Mouse (Mus musculus): ENCODE results near the gene Lix1l. TPM values are rescaled to one million over a fixed set of nuclear protein-coding genes. Genes with fewer than 3 reads are reported as not detected.

Lix1l gene
- polyA plus RNA-seq (2015; fragmentation: Nextera tagmentation; extraction: Ambion mirVana): 6.4 and 6.9 TPM in 2 replicates

GRCm38 (mm10) chr3:96600639-96601250 is at the start of gene Lix1l:
Lix1l (plus strand) TSS chr3:96601149.
- WGBS: under 1% methylated on average over 27 of the region's 27 CpGs
- H3K4me1 ChIP-seq: peaks cover 30% of the 10 kb centered on the region
- peak within 1 kb of the TSS; percentile 59 for H3K9ac ChIP-seq
- H3K36me3 ChIP-seq: no peaks in the 10 kb centered on the region
- peak within 1 kb of the TSS; percentile 73 for H3K4me2 ChIP-seq
- peak within 1 kb of the TSS; percentile 67 for H3K4me3 ChIP-seq (replicated peaks)
- 0 out of 2 replicates have a peak, but pooled peaks cover 10% of the 10 kb centered on the region for H3K27me3 ChIP-seq (replicated peaks)
- H3K9me3 ChIP-seq: no peaks in the 10 kb centered on the region
- peak within 1 kb of the TSS; percentile 96 for H3K27ac ChIP-seq
- peak; percentile 89 for ATAC-seq (ENCODE audit: insufficient read depth, low FRiP score, low read depth)

- Histone ChIP-seq H3K9ac (no peak overlapping the region), H3K4me2 (no peak overlapping the region; the same call in 1 of the 2 replicates)
These were observed 49.7 kb upstream of the Lix1l start for GRCm38 (mm10) chr3:96551203-96551602.

GRCm38 (mm10) chr3:96551890-96552289 is 49.1 kb upstream of the Lix1l start:
- ATAC-seq (ENCODE audit: insufficient read depth, low FRiP score, low read depth): no peak
- Histone ChIP-seq H3K9me3 (no peaks in the 10 kb centered on the region), H3K4me1 (peaks cover 31% of the 10 kb centered on the region), H3K4me3 (replicated peaks) (no peak overlapping the region), H3K27me3 (replicated peaks) (no peaks in the 10 kb centered on the region), H3K36me3 (no peaks in the 10 kb centered on the region), H3K4me2 (no peak overlapping the region; the same call in 1 of the 2 replicates), H3K9ac (no peak overlapping the region), H3K27ac (0 out of 2 replicates have a peak overlapping the region, but pooled peaks have one; percentile 59)
- WGBS: 52% methylated on average over 7 of the region's 7 CpGs

More at GRCm38 (mm10) chr3:96551203-96551602, 49.7 kb upstream of the Lix1l start:
- Histone ChIP-seq H3K27ac (peak overlapping the region; percentile 59), H3K27me3 (replicated peaks) (no peaks in the 10 kb centered on the region), H3K4me1 (peaks cover 30% of the 10 kb centered on the region), H3K36me3 (no peaks in the 10 kb centered on the region), H3K4me3 (replicated peaks) (no peak overlapping the region), H3K9me3 (no peaks in the 10 kb centered on the region)
- no peak for ATAC-seq (ENCODE audit: insufficient read depth, low FRiP score, low read depth)
- 7% methylated on average over 8 of the region's 8 CpGs for WGBS

GRCm38 (mm10) chr3:96553601-96554000 is 47.3 kb upstream of the Lix1l start:
- 65% methylated on average over 6 of the region's 6 CpGs for WGBS
- 0 out of 2 replicates have a peak overlapping the region, but pooled peaks have one; percentile 40 for H3K27ac ChIP-seq

GRCm38 (mm10) chr3:96554251-96554650 is 46.7 kb upstream of the Lix1l start:
- no peak for ATAC-seq (ENCODE audit: insufficient read depth, low FRiP score, low read depth)
- H3K9me3 ChIP-seq: no peaks in the 10 kb centered on the region
- no peaks in the 10 kb centered on the region for H3K27me3 ChIP-seq (replicated peaks)
- 79% methylated on average over 6 of the region's 6 CpGs for WGBS
- peak overlapping the region; percentile 40; the same call in 1 of the 2 replicates for H3K27ac ChIP-seq
- H3K4me3 ChIP-seq (replicated peaks): no peak overlapping the region
- peaks cover 28% of the 10 kb centered on the region for H3K4me1 ChIP-seq
- no peak overlapping the region for H3K9ac ChIP-seq
- no peak overlapping the region for H3K4me2 ChIP-seq
- no peaks in the 10 kb centered on the region for H3K36me3 ChIP-seq

More at GRCm38 (mm10) chr3:96553601-96554000, 47.3 kb upstream of the Lix1l start:
- Histone ChIP-seq H3K27me3 (replicated peaks) (no peaks in the 10 kb centered on the region), H3K4me2 (no peak overlapping the region), H3K9me3 (no peaks in the 10 kb centered on the region), H3K9ac (no peak overlapping the region), H3K36me3 (no peaks in the 10 kb centered on the region), H3K4me3 (replicated peaks) (no peak overlapping the region), H3K4me1 (peaks cover 28% of the 10 kb centered on the region)
- no peak for ATAC-seq (ENCODE audit: insufficient read depth, low FRiP score, low read depth)

GRCm38 (mm10) chr3:96555041-96555596 is 45.8 kb upstream of the Lix1l start:
- Histone ChIP-seq H3K9ac (no peak overlapping the region), H3K4me2 (peak overlapping the region; percentile 25; the same call in 1 of the 2 replicates), H3K36me3 (0 out of 2 replicates have a peak, but pooled peaks cover 6% of the 10 kb centered on the region), H3K4me3 (replicated peaks) (no peak overlapping the region), H3K9me3 (no peaks in the 10 kb centered on the region), H3K27ac (peak overlapping the region; percentile 96), H3K4me1 (peaks cover 36% of the 10 kb centered on the region), H3K27me3 (replicated peaks) (no peaks in the 10 kb centered on the region)
- ATAC-seq (ENCODE audit: insufficient read depth, low FRiP score, low read depth): peak; percentile 28; the same call in 1 of the 2 replicates
- WGBS: 24% methylated on average over 12 of the region's 12 CpGs

GRCm38 (mm10) chr3:96555999-96556614 is 44.8 kb upstream of the Lix1l start:
- Histone ChIP-seq H3K4me2 (peak overlapping the region; percentile 87; the same call in 1 of the 2 replicates), H3K9ac (no peak overlapping the region), H3K4me1 (peaks cover 42% of the 10 kb centered on the region), H3K36me3 (peaks cover 16% of the 10 kb centered on the region), H3K9me3 (no peaks in the 10 kb centered on the region), H3K27me3 (replicated peaks) (no peaks in the 10 kb centered on the region), H3K27ac (peak overlapping the region; percentile 96), H3K4me3 (replicated peaks) (peak overlapping the region; percentile 65; the same call in 1 of the 2 replicates)
- ATAC-seq (ENCODE audit: insufficient read depth, low FRiP score, low read depth): no peak
- WGBS: 67% methylated on average over 15 of the region's 15 CpGs

- Histone ChIP-seq H3K36me3 (peaks cover 20% of the 10 kb centered on the region), H3K4me1 (peaks cover 48% of the 10 kb centered on the region), H3K4me3 (replicated peaks) (peak overlapping the region; percentile 65), H3K27ac (peak overlapping the region; percentile 96), H3K9ac (peak overlapping the region; percentile 53), H3K4me2 (peak overlapping the region; percentile 87), H3K27me3 (replicated peaks) (no peaks in the 10 kb centered on the region), H3K9me3 (no peaks in the 10 kb centered on the region)
- WGBS: 2% methylated on average over 22 of the region's 22 CpGs
- no peak for ATAC-seq (ENCODE audit: insufficient read depth, low FRiP score, low read depth)
These were observed 44.0 kb upstream of the Lix1l start for GRCm38 (mm10) chr3:96556651-96557635.

- ATAC-seq (ENCODE audit: insufficient read depth, low FRiP score, low read depth): peak; percentile 99
- Histone ChIP-seq H3K9ac (peak within 1 kb of the TSS; percentile 77), H3K9me3 (no peaks in the 10 kb centered on the region), H3K36me3 (peaks cover 20% of the 10 kb centered on the region), H3K27ac (peak within 1 kb of the TSS; percentile 96), H3K4me1 (peaks cover 53% of the 10 kb centered on the region), H3K4me2 (peak within 1 kb of the TSS; percentile 87), H3K27me3 (replicated peaks) (no peaks in the 10 kb centered on the region), H3K4me3 (replicated peaks) (peak within 1 kb of the TSS; percentile 65)
- under 1% methylated on average over 26 of the region's 26 CpGs for WGBS
These were observed 43.3 kb upstream of the Lix1l start, which contains the start of gene Txnip for GRCm38 (mm10) chr3:96557694-96558093. Txnip (plus strand) TSS chr3:96557957.

GRCm38 (mm10) chr3:96558159-96558558 is 42.8 kb upstream of the Lix1l start:
- H3K4me2 ChIP-seq: peak overlapping the region; percentile 60
- WGBS: under 1% methylated on average over 17 of the region's 17 CpGs
- no peak for ATAC-seq (ENCODE audit: insufficient read depth, low FRiP score, low read depth)
- peak overlapping the region; percentile 96 for H3K27ac ChIP-seq
- H3K36me3 ChIP-seq: peaks cover 20% of the 10 kb centered on the region
- peak overlapping the region; percentile 65 for H3K4me3 ChIP-seq (replicated peaks)
- no peaks in the 10 kb centered on the region for H3K9me3 ChIP-seq
- no peaks in the 10 kb centered on the region for H3K27me3 ChIP-seq (replicated peaks)
- H3K9ac ChIP-seq: peak overlapping the region; percentile 77
- peaks cover 53% of the 10 kb centered on the region for H3K4me1 ChIP-seq

- Histone ChIP-seq H3K36me3 (peaks cover 20% of the 10 kb centered on the region), H3K9me3 (no peaks in the 10 kb centered on the region), H3K4me3 (replicated peaks) (peak overlapping the region; percentile 65), H3K27me3 (replicated peaks) (no peaks in the 10 kb centered on the region), H3K27ac (peak overlapping the region; percentile 96), H3K9ac (peak overlapping the region; percentile 77), H3K4me1 (peaks cover 50% of the 10 kb centered on the region), H3K4me2 (peak overlapping the region; percentile 60)
- no peak for ATAC-seq (ENCODE audit: insufficient read depth, low FRiP score, low read depth)
- WGBS: 12% methylated on average over 10 of the region's 10 CpGs
These were observed 42.2 kb upstream of the Lix1l start for GRCm38 (mm10) chr3:96558668-96559196.

Measured in stomach, embryonic 15.5 days (tissue).